Mouse (Mus musculus): ENCODE measurements around the gene Parvg. TPM values are rescaled to one million over a fixed set of nuclear protein-coding genes. Genes with fewer than 3 reads are reported as not detected.

Gene Parvg
- polyA plus RNA-seq (2012): 0.26 and 0.42 TPM in 2 replicates

GRCm38 (mm10) chr15:84323966-84324869 is at the start of gene Parvg:
Gene Parvg, plus strand, starts transcription at chr15:84324026.
- peak within 1 kb of the TSS; percentile 23 for H3K4me3 ChIP-seq (replicated peaks)
- no peaks in the 10 kb centered on the region for H3K27me3 ChIP-seq (ENCODE audit: control insufficient read depth)
- H3K36me3 ChIP-seq (ENCODE audit: control insufficient read depth): no peaks in the 10 kb centered on the region
- H3K4me1 ChIP-seq (ENCODE audit: control insufficient read depth): no peaks in the 10 kb centered on the region
- no peaks in the 10 kb centered on the region for H3K9me3 ChIP-seq (ENCODE audit: control insufficient read depth, low read length)
- no peak for TF ChIP-seq TAL1 (IDR thresholded peaks at IDR 0.05; ENCODE audit: low read length)
- no peak for TF ChIP-seq GATA1 (IDR thresholded peaks at IDR 0.05; ENCODE audit: low read length)

- no peak overlapping the region for H3K4me3 ChIP-seq (replicated peaks)
- H3K4me1 ChIP-seq (ENCODE audit: control insufficient read depth): no peaks in the 10 kb centered on the region
- H3K9me3 ChIP-seq (ENCODE audit: control insufficient read depth, low read length): no peaks in the 10 kb centered on the region; the same call in 1 of the 2 replicates
- H3K27me3 ChIP-seq (ENCODE audit: control insufficient read depth): no peaks in the 10 kb centered on the region
- TF ChIP-seq TAL1 (IDR thresholded peaks at IDR 0.05; ENCODE audit: low read length) (no peak), GATA1 (IDR thresholded peaks at IDR 0.05; ENCODE audit: low read length) (no peak)
- peaks cover 79% of the 10 kb centered on the region for H3K36me3 ChIP-seq (ENCODE audit: control insufficient read depth)
These were observed 47.8 kb upstream of the Parvg start for GRCm38 (mm10) chr15:84276066-84276465.

GRCm38 (mm10) chr15:84278091-84278490 is 45.7 kb upstream of the Parvg start:
- Histone ChIP-seq H3K9me3 (ENCODE audit: control insufficient read depth, low read length) (no peaks in the 10 kb centered on the region; the same call in 1 of the 2 replicates), H3K4me3 (replicated peaks) (no peak overlapping the region), H3K27me3 (ENCODE audit: control insufficient read depth) (no peaks in the 10 kb centered on the region), H3K4me1 (ENCODE audit: control insufficient read depth) (no peaks in the 10 kb centered on the region), H3K36me3 (ENCODE audit: control insufficient read depth) (peaks cover 71% of the 10 kb centered on the region)
- TF ChIP-seq TAL1 (IDR thresholded peaks at IDR 0.05; ENCODE audit: low read length) (no peak), GATA1 (IDR thresholded peaks at IDR 0.05; ENCODE audit: low read length) (no peak)

GRCm38 (mm10) chr15:84278656-84279055 is 45.2 kb upstream of the Parvg start:
- no peaks in the 10 kb centered on the region for H3K4me1 ChIP-seq (ENCODE audit: control insufficient read depth)
- TF ChIP-seq GATA1 (IDR thresholded peaks at IDR 0.05; ENCODE audit: low read length) (no peak), TAL1 (IDR thresholded peaks at IDR 0.05; ENCODE audit: low read length) (no peak)
- H3K9me3 ChIP-seq (ENCODE audit: control insufficient read depth, low read length): no peaks in the 10 kb centered on the region; the same call in 1 of the 2 replicates
- no peak overlapping the region for H3K4me3 ChIP-seq (replicated peaks)
- peaks cover 72% of the 10 kb centered on the region for H3K36me3 ChIP-seq (ENCODE audit: control insufficient read depth)
- H3K27me3 ChIP-seq (ENCODE audit: control insufficient read depth): no peaks in the 10 kb centered on the region

GRCm38 (mm10) chr15:84280309-84280708 is 43.5 kb upstream of the Parvg start:
- Histone ChIP-seq H3K4me3 (replicated peaks) (no peak overlapping the region), H3K36me3 (ENCODE audit: control insufficient read depth) (peaks cover 66% of the 10 kb centered on the region), H3K4me1 (ENCODE audit: control insufficient read depth) (no peaks in the 10 kb centered on the region), H3K9me3 (ENCODE audit: control insufficient read depth, low read length) (no peaks in the 10 kb centered on the region), H3K27me3 (ENCODE audit: control insufficient read depth) (no peaks in the 10 kb centered on the region)
- TF ChIP-seq TAL1 (IDR thresholded peaks at IDR 0.05; ENCODE audit: low read length) (no peak), GATA1 (IDR thresholded peaks at IDR 0.05; ENCODE audit: low read length) (no peak)

GRCm38 (mm10) chr15:84280712-84281347 is 43.0 kb upstream of the Parvg start:
- Histone ChIP-seq H3K36me3 (ENCODE audit: control insufficient read depth) (peaks cover 68% of the 10 kb centered on the region), H3K4me3 (replicated peaks) (no peak overlapping the region), H3K27me3 (ENCODE audit: control insufficient read depth) (no peaks in the 10 kb centered on the region), H3K4me1 (ENCODE audit: control insufficient read depth) (no peaks in the 10 kb centered on the region), H3K9me3 (ENCODE audit: control insufficient read depth, low read length) (no peaks in the 10 kb centered on the region)
- TF ChIP-seq GATA1 (IDR thresholded peaks at IDR 0.05; ENCODE audit: low read length): no peak
- no peak for TF ChIP-seq TAL1 (IDR thresholded peaks at IDR 0.05; ENCODE audit: low read length)

GRCm38 (mm10) chr15:84282206-84283085 is 41.4 kb upstream of the Parvg start:
- H3K4me3 ChIP-seq (replicated peaks): no peak overlapping the region
- TF ChIP-seq GATA1 (IDR thresholded peaks at IDR 0.05; ENCODE audit: low read length): no peak
- no peak for TF ChIP-seq TAL1 (IDR thresholded peaks at IDR 0.05; ENCODE audit: low read length)
- H3K36me3 ChIP-seq (ENCODE audit: control insufficient read depth): peaks cover 70% of the 10 kb centered on the region
- no peaks in the 10 kb centered on the region for H3K27me3 ChIP-seq (ENCODE audit: control insufficient read depth)
- H3K4me1 ChIP-seq (ENCODE audit: control insufficient read depth): no peaks in the 10 kb centered on the region
- no peaks in the 10 kb centered on the region for H3K9me3 ChIP-seq (ENCODE audit: control insufficient read depth, low read length)

GRCm38 (mm10) chr15:84284059-84284458 is 39.8 kb upstream of the Parvg start:
- TF ChIP-seq TAL1 (IDR thresholded peaks at IDR 0.05; ENCODE audit: low read length): no peak
- TF ChIP-seq GATA1 (IDR thresholded peaks at IDR 0.05; ENCODE audit: low read length): no peak
- no peaks in the 10 kb centered on the region for H3K4me1 ChIP-seq (ENCODE audit: control insufficient read depth)
- H3K9me3 ChIP-seq (ENCODE audit: control insufficient read depth, low read length): no peaks in the 10 kb centered on the region
- no peaks in the 10 kb centered on the region for H3K27me3 ChIP-seq (ENCODE audit: control insufficient read depth)
- peaks cover 59% of the 10 kb centered on the region for H3K36me3 ChIP-seq (ENCODE audit: control insufficient read depth)
- H3K4me3 ChIP-seq (replicated peaks): no peak overlapping the region

Measured in erythroblast, embryonic 14.5 days (primary cell).